Mouse (Mus musculus) lung, adult 2 months (tissue): ENCODE results near the gene Mrap.

Source experiments
- CTCF ChIP-seq: fragments of 200-500 bp; IDR thresholded peaks from 2 replicates; pipeline ENCODE4 v1.5.1; 2011; ENCODE audit warnings: mild to moderate bottlenecking, low read length, control low read depth; ENCODE audit not compliant: insufficient read depth
- POLR2A ChIP-seq: fragments of 200-500 bp; IDR thresholded peaks from 2 replicates; pipeline ENCODE4 v1.6.1; 2011; ENCODE audit warnings: low read depth, mild to moderate bottlenecking, control low read depth, low read length, borderline replicate concordance; ENCODE audit errors: extremely low read depth

DNA sequence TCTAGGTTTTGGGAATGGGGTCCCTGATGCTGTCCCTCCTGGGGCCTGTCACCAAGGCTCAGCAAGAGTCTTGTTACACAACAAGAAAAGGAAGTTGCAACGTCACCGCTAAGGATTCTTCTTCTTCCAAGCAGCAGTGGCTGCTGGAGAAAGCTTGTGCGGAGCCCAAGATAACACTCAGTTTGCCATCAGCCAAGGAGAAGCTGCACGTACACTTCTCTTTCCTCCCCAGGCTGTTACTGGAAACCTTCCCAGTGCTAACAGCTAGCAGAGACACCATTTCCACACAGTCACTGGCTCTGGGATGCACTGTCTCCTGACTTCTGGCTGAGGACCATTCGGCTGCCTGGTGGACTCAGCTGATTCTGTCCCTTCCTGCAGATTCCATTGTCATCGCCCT, 9.1 kb downstream of the Mrap start:
- TF ChIP-seq POLR2A (no peak), CTCF (no peak)
